Mouse (Mus musculus): ENCODE data around the gene Pycr2.
A peak's percentile ranks its signal among the peaks of the same experiment; 100 is the strongest.

Pycr2 gene

DNA sequence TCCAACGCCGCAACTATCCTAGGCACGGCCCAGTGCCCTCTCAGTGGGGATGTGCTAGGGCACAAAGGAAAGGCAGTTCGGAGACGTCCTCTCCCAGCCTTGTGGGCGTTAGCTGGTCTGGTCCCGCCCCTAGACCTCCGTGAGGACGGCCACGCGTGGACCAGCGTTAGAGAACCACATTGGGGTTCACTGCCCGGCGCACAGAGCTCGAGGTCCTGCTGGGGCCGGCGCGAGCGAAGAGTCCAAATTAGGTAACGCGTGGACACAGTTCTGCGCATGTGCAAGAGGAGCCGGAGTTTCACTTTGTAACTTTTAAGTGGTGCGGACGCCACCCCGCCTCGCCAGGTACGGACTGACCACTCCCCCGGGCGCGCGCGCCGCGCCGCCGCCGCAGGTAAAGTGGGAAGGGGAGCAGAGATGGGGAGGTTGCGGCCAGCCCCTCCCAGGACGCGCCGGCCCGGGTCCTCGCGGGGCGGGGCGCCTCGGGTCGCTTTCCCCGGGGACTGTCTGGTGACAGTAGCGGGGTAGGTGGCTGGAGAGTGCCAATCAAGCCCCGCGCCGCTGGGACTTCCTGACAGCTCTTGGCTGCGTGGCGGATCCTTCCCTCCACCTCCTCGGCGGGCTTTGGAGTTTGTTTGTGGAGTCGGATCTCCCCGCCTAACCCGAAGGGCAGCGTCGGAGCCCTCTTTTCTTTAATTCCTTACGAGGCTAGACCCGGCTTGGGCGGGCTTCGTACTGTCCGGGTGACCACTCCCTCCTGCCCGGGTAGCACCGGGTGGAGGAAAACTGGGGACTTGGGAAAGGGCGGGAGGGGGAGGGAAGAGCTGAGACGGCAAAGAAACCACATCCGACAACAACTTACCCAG, 38.3 kb downstream of the Pycr2 start, which contains the start of gene Tmem63a:
TSS of gene Tmem63a (plus strand) at position 179 of the 866 bp plus-strand sequence.
- DNase-seq: peak; percentile 70 to 74

DNA sequence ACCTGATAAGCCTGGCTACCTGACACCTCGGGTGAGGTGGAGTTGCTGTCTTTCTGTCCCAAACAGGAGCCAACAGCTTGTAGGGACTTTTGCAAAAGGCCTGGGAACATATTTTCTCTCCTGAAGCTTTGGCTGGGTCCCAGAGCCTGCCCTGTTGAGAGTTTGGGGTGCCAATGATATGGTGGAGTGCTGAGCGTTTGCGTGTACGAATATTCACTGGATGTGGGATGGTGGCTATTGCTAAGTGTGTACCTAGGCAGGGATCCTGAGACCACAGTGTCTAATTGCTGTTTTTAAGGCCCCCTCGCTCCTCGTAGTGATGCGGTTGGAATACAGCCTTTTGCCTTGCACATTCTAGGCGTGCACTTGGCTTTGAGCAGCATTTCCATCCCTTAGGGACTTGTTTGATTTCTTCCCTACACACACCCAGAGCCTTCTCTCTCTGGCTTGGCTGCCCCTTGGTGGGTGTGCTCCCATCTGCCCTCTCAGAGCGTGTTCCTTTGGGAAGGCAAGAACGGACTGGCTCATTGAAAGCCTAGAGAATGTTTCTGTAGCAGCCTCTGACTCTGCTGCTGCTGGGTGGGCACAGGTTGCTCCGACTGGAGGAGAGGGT, 39.0 kb downstream of the Pycr2 start:
- no peak for DNase-seq

DNA sequence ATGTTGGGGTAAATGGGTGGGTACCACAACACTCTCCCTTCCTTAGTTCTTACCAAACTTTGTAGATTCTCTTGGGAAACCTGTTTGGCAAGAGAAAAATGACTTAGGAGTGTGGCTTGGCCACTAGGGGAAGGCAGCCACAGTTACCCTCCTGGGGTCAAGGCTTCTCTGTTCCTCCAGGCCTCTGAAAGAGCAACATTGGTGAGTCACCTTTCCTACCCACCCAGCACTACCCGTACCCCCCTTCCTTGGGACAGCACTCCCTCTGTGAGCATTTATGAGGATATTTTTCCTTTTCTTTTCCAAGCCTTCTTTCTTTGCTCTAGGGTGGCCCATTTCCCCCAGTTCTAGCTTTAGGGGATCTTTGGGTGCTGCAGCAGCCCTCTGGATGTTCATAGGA, 39.8 kb downstream of the Pycr2 start:
- no peak for DNase-seq

DNA sequence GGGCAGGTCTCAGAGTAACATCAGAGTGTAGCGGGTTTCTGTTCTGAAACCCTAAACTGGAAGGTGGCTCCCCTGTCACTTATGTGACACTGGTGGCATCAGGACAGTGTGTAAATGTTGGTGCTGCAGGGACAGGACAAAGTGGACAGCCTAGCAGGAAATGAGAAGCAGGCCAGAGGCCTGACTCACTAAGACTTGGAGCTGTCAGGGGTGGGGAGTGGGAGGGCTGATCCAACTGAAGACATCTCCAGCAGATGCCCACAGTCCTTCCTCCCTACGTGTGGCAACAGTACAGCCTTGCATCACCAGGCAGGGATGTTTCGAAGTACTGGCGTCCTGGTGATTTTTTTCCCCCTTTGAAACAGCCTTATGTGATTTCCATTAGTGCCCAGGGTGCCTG, 40.5 kb downstream of the Pycr2 start:
- DNase-seq: no peak

DNA sequence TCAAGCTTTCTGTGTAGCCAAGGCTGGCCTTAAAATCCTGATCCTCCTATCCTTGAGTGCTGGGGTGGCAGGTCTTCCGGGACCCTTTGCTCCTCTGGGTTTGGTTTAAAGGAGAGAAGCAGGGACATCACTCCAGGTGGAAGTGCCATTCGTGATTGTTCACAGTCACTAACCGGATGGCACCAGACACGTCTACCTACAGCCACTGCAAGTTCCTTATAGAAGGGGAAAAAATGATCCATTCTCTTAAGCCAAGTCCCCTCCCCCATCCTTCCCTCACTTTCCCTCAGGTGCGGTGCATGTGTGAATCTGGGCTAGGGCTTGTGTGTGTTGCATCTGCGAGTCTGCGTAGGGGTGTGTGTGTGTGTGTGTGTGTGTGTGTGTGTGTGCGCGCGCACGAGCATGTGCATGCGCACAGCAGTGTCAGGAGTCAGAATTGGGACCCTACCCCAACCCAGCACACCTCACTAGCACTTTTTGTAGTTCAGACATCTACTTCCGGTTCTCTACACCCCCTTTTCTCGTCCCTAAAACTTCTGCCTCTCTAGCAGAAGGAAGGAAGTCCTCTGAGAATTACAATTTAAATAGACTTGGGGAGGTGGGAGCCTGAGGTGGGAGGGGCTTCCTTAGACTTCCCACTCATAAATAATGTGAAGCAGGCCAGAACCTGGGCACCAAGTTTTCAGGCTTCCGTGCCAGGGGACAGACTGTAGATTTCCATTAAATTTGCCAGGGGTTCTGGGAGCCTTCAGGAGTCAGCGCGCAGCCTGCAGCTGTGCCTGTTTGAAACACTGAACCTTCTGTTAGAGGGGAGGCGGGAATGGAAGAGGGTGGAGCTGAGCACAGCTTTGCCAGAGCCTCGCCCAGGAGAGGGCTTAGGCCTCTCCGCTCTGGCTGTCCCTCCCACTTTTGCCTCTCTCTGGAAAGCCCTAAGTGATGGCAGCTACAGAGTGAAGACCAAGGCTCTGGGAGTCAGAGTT, 41.2 kb downstream of the Pycr2 start:
- DNase-seq: peak; percentile 36 to 49

DNA sequence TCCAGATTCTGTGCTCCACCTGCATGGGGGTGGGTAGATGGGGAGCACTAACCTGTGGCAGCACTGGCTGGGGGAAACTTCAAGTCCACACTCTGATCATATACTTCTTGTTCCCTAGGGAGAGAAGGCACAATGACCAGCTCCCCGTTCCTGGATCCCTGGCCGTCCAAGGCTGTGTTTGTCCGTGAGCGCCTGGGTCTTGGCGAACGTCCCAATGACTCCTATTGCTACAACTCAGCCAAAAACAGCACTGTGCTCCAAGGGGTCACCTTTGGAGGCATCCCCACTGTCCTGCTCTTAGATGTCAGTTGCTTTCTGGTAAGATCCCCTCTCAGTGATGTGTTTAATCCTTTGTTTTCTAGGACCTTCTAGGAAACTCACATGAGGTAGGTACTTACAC, 42.4 kb downstream of the Pycr2 start:
- no peak for DNase-seq

DNA sequence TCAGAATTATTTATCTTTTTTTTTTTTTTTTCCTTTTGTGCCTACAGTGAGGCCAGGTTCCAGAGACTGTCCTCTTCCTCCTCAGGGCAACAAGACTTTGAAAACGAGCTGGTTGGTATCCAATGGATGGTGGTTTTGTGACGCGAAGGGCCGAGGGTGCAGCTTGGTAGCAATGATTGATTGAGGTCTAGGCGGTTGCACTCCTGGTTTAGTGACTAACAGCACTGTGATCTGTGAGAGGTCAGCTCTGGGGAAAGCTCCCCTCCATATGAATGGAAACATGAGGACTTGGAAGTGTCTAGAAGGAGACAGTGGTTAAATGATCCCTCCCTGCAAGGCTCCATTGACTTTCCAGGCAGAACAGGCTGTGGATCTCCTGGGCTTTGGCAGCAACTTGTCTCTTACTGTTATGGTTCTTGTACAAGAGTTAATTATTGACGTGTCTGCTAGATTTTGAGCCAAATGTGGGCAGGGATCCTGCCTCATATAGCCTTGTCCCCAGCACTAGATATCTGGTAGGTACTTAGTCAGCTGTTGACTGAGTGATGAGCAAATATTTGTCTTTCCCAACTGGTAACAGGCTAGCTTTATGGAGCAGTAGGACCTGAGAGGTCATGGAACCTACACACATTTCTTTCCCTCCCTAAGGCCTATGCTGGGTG, 48.1 kb downstream of the Pycr2 start:
- DNase-seq: no peak

DNA sequence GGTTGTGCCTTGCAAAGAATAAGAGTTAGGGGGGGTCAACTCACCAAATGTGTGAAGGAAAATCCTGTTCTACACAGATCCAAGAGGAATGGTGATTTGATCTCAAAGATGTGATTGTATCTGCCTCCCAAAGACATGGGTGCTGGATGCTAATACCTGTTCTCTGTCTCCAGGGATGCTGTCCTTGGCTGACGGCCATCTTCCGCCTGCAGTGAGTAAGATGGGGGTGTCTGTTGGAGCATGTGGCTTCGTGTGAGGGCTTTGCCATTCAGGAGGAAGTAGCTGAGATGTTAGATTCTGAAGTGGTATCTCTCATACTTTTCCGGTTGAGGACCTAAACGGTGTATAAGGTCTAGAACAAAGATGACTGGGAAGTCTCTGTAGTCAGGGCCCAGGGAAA, 48.7 kb downstream of the Pycr2 start:
- no peak for DNase-seq

DNA sequence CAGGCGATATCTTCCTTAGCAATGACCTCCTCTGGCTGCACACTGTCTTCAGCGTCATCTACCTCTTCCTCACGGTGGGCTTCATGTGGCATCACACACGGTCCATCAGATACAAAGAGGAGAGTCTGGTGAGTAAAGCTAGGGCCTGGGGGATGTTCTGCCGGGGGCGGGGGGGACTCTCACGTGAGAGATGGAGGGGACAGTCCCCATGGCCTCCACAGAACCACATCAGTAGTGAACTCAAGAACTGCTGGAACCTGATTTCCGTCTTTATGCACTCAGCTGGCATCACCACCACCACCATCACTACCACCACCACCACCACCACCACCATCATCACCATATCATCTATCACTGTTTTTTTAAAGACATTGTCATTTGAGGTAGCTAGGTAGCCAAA, 52.3 kb downstream of the Pycr2 start:
- DNase-seq: no peak

DNA sequence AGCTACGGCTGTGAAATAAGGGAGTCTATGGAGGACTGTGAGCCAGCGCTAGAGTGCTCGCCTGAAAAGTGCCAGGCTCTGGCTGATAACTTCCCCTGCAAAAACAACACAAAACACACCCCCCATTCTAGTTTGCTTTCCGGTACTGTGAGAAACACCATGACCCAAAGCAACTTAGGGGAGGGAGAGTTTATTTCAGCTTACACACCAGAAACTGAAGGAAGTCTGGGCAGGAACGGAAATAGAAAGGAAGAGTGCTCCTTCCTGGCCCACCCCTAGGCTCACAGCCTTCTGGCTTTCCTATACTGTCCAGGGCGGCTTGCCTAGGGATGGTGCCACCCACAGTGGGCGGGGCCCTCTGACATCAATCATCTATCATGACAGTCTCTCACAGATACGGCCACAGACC, 52.9 kb downstream of the Pycr2 start:
- no peak for DNase-seq
